Mouse (Mus musculus) urinary bladder, postnatal 36 days (tissue): ENCODE results near the gene Krt76.
A peak's percentile ranks its signal among the peaks of the same experiment; 100 is the strongest.

Experiments used
- DNase-seq, 2 experiments: peaks; one replicate each; pipeline ENCODE4 v3.0.0; 2022; ENCODE audit warnings: low spot score in 2 of 2, mixed read lengths in 1 of 2

Krt76 gene

GRCm38 (mm10) chr15:101860421-101861130 lies 32.1 kb downstream of the Krt76 start:
- DNase-seq, result no peak

- DNase-seq, result peak; percentile 35 to 45
These were observed 33.0 kb downstream of the Krt76 start for GRCm38 (mm10) chr15:101859735-101860170.

GRCm38 (mm10) chr15:101858673-101859425 lies 33.9 kb downstream of the Krt76 start:
- no peak for DNase-seq

- no peak for DNase-seq
These were observed 36.0 kb downstream of the Krt76 start for GRCm38 (mm10) chr15:101856696-101857095.

GRCm38 (mm10) chr15:101855732-101856131 lies 37.0 kb downstream of the Krt76 start:
- DNase-seq, result peak; percentile 28 to 38

GRCm38 (mm10) chr15:101854294-101854693 lies 38.4 kb downstream of the Krt76 start:
- no peak for DNase-seq

- DNase-seq, result no peak
These were observed 40.1 kb downstream of the Krt76 start for GRCm38 (mm10) chr15:101852571-101852970.

GRCm38 (mm10) chr15:101850694-101851093 lies 42.0 kb downstream of the Krt76 start, which contains the start of gene Krt1:
Gene Krt1 (minus strand): TSS chr15:101850794.
- DNase-seq, result no peak

GRCm38 (mm10) chr15:101845971-101846403 lies 46.7 kb downstream of the Krt76 start:
- peak in 1 of 2 experiments; percentile 36 for DNase-seq

- peak; percentile 32 to 43 for DNase-seq
These were observed 49.5 kb downstream of the Krt76 start for GRCm38 (mm10) chr15:101843192-101843591.

GRCm38 (mm10) chr15:101834784-101835328 lies 57.9 kb downstream of the Krt76 start:
- DNase-seq, result no peak
